18 mouse cellular contexts compared by ENCODE assay signal in genomic region chr5:21247916-21248315, GRCm38 (mm10).
A peak's percentile ranks its signal among the peaks of the same experiment; 100 is the strongest.
DNase-seq lines count a peak whose midpoint lies in the region; ATAC-seq lines count a peak whose summit lies in the region.
"Had no signal": no experiment of that assay in that cellular context is flagged by ENCODE, and none has a peak within 500 bp of the region (broad histone marks: within the 10 kb centered on the region; RNA-seq: fewer than 3 reads in every experiment).

No protein-coding gene starts in this region.

- no peak overlapping the region; the same call in 1 of the 2 replicates for H3K27ac ChIP-seq in limb, embryonic 13.5 days
- H3K27ac ChIP-seq: embryonic facial prominence, embryonic 10.5 days; forebrain, embryonic 13.5 days; limb, embryonic 15.5 days; lung, embryonic 15.5 days; midbrain, embryonic 10.5 days had no signal

- H3K36me3 ChIP-seq in limb, embryonic 13.5 days: no peaks in the 10 kb centered on the region
- H3K36me3 ChIP-seq: embryonic facial prominence, embryonic 10.5 days; limb, embryonic 15.5 days; lung, embryonic 15.5 days; midbrain, embryonic 10.5 days had no signal

- DNase-seq in kidney, postnatal 10 days: peak; percentile 30
- no peak for DNase-seq in kidney, postnatal 36 days
- DNase-seq in 3T3-L1 (ENCODE audit: low read depth, low spot score): peak; percentile 75
- DNase-seq in brain, adult 2 months (ENCODE audit: low read depth, low spot score): peak; percentile 86
- DNase-seq in lung, postnatal 14 days: no peak
- DNase-seq in B cell, adult 2 months: no peak
- DNase-seq in spleen, adult 18-20 months: no peak
- DNase-seq: adrenal gland, postnatal 36 days; cerebellum, adult 11 months; heart, adult 11 months; heart, postnatal 10 days; thymus, adult 2 months had no signal

- H3K4me3 ChIP-seq in limb, embryonic 13.5 days: no peak overlapping the region
- H3K4me3 ChIP-seq: embryonic facial prominence, embryonic 10.5 days; forebrain, embryonic 13.5 days; limb, embryonic 15.5 days; lung, embryonic 15.5 days; midbrain, embryonic 10.5 days had no signal

- no peaks in the 10 kb centered on the region for H3K27me3 ChIP-seq in limb, embryonic 13.5 days
- H3K27me3 ChIP-seq: forebrain, embryonic 13.5 days; limb, embryonic 15.5 days; lung, embryonic 15.5 days had no signal

- H3K9ac ChIP-seq in limb, embryonic 13.5 days: no peak overlapping the region
- H3K9ac ChIP-seq: forebrain, embryonic 13.5 days; limb, embryonic 15.5 days; lung, embryonic 15.5 days had no signal

- 48% methylated on average over 2 of the region's 2 CpGs for WGBS in limb, embryonic 13.5 days

- H3K4me1 ChIP-seq in limb, embryonic 13.5 days: peaks cover 22% of the 10 kb centered on the region
- H3K4me1 ChIP-seq: embryonic facial prominence, embryonic 10.5 days; forebrain, embryonic 13.5 days; lung, embryonic 15.5 days had no signal

- no peaks in the 10 kb centered on the region for H3K9me3 ChIP-seq in limb, embryonic 13.5 days
- H3K9me3 ChIP-seq: embryonic facial prominence, embryonic 10.5 days; forebrain, embryonic 13.5 days; limb, embryonic 15.5 days; lung, embryonic 15.5 days; midbrain, embryonic 10.5 days had no signal

- H3K4me2 ChIP-seq in limb, embryonic 13.5 days (replicated peaks): no peak overlapping the region
- H3K4me2 ChIP-seq: forebrain, embryonic 13.5 days; limb, embryonic 15.5 days; lung, embryonic 15.5 days had no signal

- ATAC-seq in limb, embryonic 13.5 days (ENCODE audit: low FRiP score, low read depth): peak; percentile 81; the same call in 1 of the 2 replicates
- ATAC-seq: forebrain, embryonic 13.5 days had no signal

Comparison
In these comparisons a context has a peak if more than half of its experiments do, and no peak if none do; other contexts are left out.
1. DNase-seq: peak in kidney, postnatal 10 days (single experiment), 3T3-L1 (single experiment) and brain, adult 2 months (single experiment); none in kidney, postnatal 36 days (0 of 2), lung, postnatal 14 days (single experiment), B cell, adult 2 months (0 of 2) and spleen, adult 18-20 months (0 of 2).